Mouse (Mus musculus) limb, embryonic 12.5 days (tissue): Measurements from ENCODE around the gene Ncf1. TPM values are rescaled to one million over a fixed set of nuclear protein-coding genes. Genes with fewer than 3 reads are reported as not detected.
A peak's percentile ranks its signal among the peaks of the same experiment; 100 is the strongest.

Experiments
- ATAC-seq: fragments of 200-750 bp; cut with Nextera tagmentation; 2 replicates; pipeline ENCODE4 v1.8.0; 2017; ENCODE audit warnings: low read depth, moderate TSS enrichment; ENCODE audit not compliant: insufficient number of reproducible peaks, insufficient read depth, low FRiP score, low TSS enrichment
- H3K27ac ChIP-seq: fragments of 300-500 bp; sonication (generic); 2 replicates; pipeline ENCODE4 v1.5.1; 2016; ENCODE audit warnings: mild to moderate bottlenecking, moderate library complexity
- H3K27me3 ChIP-seq: fragments of 300-500 bp; sonication (generic); 2 replicates; pipeline ENCODE4 v1.6.1; 2016; ENCODE audit warnings: mild to moderate bottlenecking, moderate library complexity
- H3K36me3 ChIP-seq: fragments of 300-500 bp; sonication (generic); 2 replicates; pipeline ENCODE4 v1.6.1; 2016; ENCODE audit warnings: mild to moderate bottlenecking, moderate library complexity
- H3K4me1 ChIP-seq: fragments of 300-500 bp; sonication (generic); replicated peaks from 2 replicates; pipeline ENCODE4 v1.6.1; 2016
- H3K4me2 ChIP-seq: fragments of 300-500 bp; sonication (generic); 2 replicates; pipeline ENCODE4 v1.6.1; 2016; ENCODE audit warnings: mild to moderate bottlenecking, moderate library complexity
- H3K4me3 ChIP-seq: fragments of 300-500 bp; sonication (generic); replicated peaks from 2 replicates; pipeline ENCODE4 v1.5.1; 2016; ENCODE audit warnings: mild to moderate bottlenecking
- H3K9ac ChIP-seq: fragments of 300-500 bp; sonication (generic); replicated peaks from 2 replicates; pipeline ENCODE4 v1.6.1; 2016; ENCODE audit warnings: mild to moderate bottlenecking, moderate library complexity
- H3K9me3 ChIP-seq: fragments of 300-500 bp; sonication (generic); 2 replicates; pipeline ENCODE4 v1.6.1; 2016; ENCODE audit warnings: mild to moderate bottlenecking, moderate library complexity
- WGBS: fragments of 180-500 bp; shearing (Covaris S2); methylation state at CpG from one replicate; pipeline ENCODE4 v1.1.7; 2016; 5-methylcytosine and 5-hydroxymethylcytosine counted together
- polyA plus RNA-seq: library from polyadenylated mRNA; unstranded; fragments of >200 nt; fragmentation: Nextera tagmentation; extraction: Ambion mirVana; gene quantifications from 2 replicates; pipeline ENCODE4 v1.2.1, GENCODE M21; 2016

The Ncf1 gene
- polyA plus RNA-seq = 1.9 and 2.4 TPM in 2 replicates

DNA sequence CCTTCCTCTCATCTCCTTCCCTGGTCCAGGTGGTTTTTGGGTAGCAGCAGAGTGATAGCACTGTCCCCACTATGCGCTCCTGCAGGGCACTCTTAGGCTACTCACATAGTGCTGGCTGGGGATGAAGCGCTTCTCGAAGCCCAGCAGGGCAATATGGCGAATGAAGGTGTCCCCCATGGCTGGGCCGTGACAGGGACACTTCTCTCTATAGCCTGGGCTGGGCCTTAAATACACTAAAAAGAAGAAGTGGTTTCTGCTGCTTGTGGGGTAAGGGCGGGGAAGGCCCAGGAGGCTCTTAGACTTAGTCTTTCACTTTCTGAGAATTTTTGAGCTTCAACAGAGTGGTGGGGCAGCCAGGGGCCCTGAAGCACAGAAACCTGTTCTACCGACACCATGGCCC lies at the start of gene Ncf1:
Gene Ncf1, minus strand, starts transcription at position 235 of the 400 bp plus-strand sequence.
- Histone ChIP-seq H3K27ac (no peak within 1 kb of the TSS), H3K27me3 (no peaks in the 10 kb centered on the region), H3K36me3 (no peaks in the 10 kb centered on the region), H3K4me2 (no peak within 1 kb of the TSS), H3K4me1 (peaks cover 37% of the 10 kb centered on the region), H3K4me3 (no peak within 1 kb of the TSS), H3K9me3 (no peaks in the 10 kb centered on the region), H3K9ac (no peak within 1 kb of the TSS)
- 86% methylated on average over 7 of the region's 7 CpGs for WGBS
- ATAC-seq = no peak

DNA sequence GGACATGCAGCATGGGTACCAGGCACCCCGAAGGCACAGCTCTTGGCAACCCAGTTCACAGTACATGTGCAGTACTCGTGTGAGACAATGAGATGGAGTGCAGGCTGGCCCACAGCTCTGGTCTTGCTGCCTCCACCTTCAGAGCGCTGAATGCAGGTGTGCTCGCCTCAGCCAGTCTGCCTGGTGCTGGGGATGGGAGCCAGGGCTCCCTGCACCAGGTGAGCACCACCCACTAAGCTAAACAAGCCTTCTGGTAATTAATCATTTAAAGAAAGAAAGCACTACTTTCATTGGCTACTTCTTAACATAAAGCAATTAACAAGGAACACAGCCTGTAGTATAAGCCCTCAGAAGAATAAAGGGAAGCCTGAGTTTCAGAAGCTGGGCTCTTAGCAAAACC lies 47.7 kb upstream of the Ncf1 start:
- Histone ChIP-seq H3K9ac (no peak overlapping the region), H3K36me3 (peaks cover 96% of the 10 kb centered on the region), H3K4me3 (no peak overlapping the region), H3K4me2 (no peak overlapping the region), H3K27ac (no peak overlapping the region), H3K4me1 (no peaks in the 10 kb centered on the region), H3K9me3 (no peaks in the 10 kb centered on the region), H3K27me3 (no peaks in the 10 kb centered on the region)
- WGBS = 88% methylated on average over 4 of the region's 4 CpGs
- no peak for ATAC-seq

DNA sequence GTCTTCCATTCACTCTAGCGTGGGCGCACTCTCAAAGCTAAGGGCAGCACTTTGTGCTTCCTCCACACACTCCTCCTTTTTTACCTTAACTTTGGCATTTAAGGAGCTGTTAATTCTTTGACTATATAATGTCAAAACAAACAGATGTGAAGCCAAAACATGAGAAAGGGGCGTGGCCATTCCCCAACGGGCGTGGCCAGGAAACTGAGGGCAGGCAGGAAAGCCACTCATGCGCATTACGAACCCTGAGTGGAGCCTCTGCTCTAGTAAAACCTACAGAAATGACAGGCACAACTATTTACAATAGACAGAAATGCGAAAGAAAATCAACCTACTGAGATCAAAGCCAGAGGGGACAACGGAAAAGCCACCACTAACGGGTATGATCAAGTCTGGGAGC lies 46.1 kb upstream of the Ncf1 start:
- Histone ChIP-seq H3K4me2 (no peak overlapping the region), H3K36me3 (peaks cover 97% of the 10 kb centered on the region), H3K4me3 (no peak overlapping the region), H3K27ac (no peak overlapping the region), H3K27me3 (no peaks in the 10 kb centered on the region), H3K4me1 (no peaks in the 10 kb centered on the region), H3K9ac (no peak overlapping the region), H3K9me3 (no peaks in the 10 kb centered on the region)
- ATAC-seq = no peak
- 92% methylated on average over 10 of the region's 10 CpGs for WGBS

- no peak overlapping the region for H3K27ac ChIP-seq
- no peak overlapping the region for H3K9ac ChIP-seq
- no peak overlapping the region for H3K4me2 ChIP-seq
- H3K4me1 ChIP-seq = no peaks in the 10 kb centered on the region
- H3K27me3 ChIP-seq = no peaks in the 10 kb centered on the region
- H3K9me3 ChIP-seq = no peaks in the 10 kb centered on the region
- no peak for ATAC-seq
- WGBS = 88% methylated on average over 11 of the region's 11 CpGs
- H3K36me3 ChIP-seq = peaks cover 97% of the 10 kb centered on the region
- H3K4me3 ChIP-seq = no peak overlapping the region
These were observed 45.6 kb upstream of the Ncf1 start for GRCm38 (mm10) chr5:134275021-134275420.

DNA sequence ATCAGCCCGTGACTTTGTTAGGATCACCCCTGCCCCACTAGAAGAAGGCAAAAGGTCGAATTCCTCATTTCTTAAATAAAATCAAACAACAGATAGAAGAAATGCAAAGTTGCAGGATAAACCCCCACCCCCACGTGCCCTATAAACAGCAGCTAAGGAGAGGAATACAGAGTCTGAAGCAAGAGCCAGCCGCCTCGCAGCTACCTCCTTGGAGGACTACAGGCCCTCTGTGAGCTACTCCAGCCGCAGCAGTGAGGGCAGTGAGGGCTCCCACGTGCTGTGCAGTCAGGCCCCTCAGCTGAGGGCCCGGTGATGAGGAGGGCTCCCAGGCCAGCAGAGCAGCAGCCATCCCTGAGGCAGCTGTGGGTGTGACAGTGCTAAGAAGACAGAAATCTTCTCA lies 44.3 kb upstream of the Ncf1 start:
- H3K9me3 ChIP-seq = no peaks in the 10 kb centered on the region
- ATAC-seq = no peak
- WGBS = 88% methylated on average over 8 of the region's 8 CpGs
- H3K27me3 ChIP-seq = no peaks in the 10 kb centered on the region
- H3K4me3 ChIP-seq = no peak overlapping the region
- H3K9ac ChIP-seq = no peak overlapping the region
- no peak overlapping the region for H3K27ac ChIP-seq
- no peaks in the 10 kb centered on the region for H3K4me1 ChIP-seq
- no peak overlapping the region for H3K4me2 ChIP-seq
- peaks cover 96% of the 10 kb centered on the region for H3K36me3 ChIP-seq

DNA sequence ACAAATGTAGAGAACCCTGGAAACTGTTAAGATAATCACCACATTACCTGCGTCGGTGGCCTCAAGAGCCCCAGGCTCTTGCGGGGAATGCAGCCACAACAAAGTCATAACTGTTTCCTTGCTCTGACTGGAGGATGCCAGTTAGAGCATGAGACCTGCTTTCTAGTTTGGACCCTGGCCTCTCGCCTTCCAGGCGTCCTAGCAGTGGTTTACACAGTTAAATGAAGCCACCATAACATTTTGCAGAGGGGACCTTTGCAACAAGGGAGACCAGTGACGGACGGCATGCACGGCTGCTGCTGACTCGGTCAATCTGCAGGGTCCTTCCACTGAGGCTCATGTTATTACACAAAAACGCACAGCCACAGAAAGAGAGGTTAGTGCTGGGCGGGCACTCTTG lies 43.3 kb upstream of the Ncf1 start:
- Histone ChIP-seq H3K4me3 (no peak overlapping the region), H3K27ac (no peak overlapping the region; the same call in 1 of the 2 replicates), H3K4me2 (no peak overlapping the region), H3K9me3 (no peaks in the 10 kb centered on the region), H3K27me3 (no peaks in the 10 kb centered on the region), H3K36me3 (peaks cover 96% of the 10 kb centered on the region), H3K4me1 (no peaks in the 10 kb centered on the region), H3K9ac (no peak overlapping the region)
- WGBS = 81% methylated on average over 11 of the region's 11 CpGs
- no peak for ATAC-seq

DNA sequence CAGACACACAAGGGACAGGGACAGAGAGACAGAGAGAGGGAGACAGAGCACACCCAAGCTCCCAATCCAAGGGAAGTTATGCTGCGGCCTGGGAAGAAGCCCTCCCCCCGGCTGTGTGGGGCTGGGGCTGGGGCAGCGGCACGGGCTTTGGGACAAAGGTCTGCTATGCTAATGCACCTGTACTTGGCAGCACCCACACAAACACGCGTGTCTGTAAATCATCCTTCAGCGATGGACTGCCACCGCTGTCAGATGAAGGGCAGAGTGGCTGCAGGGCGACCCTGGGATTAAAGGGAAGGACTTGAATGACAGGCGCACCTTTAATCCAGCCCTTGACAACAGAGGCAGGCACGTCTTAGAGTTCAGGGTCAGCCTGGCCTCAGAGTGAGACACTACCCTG lies 42.0 kb upstream of the Ncf1 start:
- Histone ChIP-seq H3K9ac (no peak overlapping the region), H3K36me3 (peaks cover 96% of the 10 kb centered on the region), H3K27ac (no peak overlapping the region), H3K9me3 (no peaks in the 10 kb centered on the region), H3K4me2 (no peak overlapping the region), H3K4me1 (no peaks in the 10 kb centered on the region), H3K4me3 (no peak overlapping the region), H3K27me3 (no peaks in the 10 kb centered on the region)
- no peak for ATAC-seq
- WGBS = 90% methylated on average over 11 of the region's 11 CpGs

DNA sequence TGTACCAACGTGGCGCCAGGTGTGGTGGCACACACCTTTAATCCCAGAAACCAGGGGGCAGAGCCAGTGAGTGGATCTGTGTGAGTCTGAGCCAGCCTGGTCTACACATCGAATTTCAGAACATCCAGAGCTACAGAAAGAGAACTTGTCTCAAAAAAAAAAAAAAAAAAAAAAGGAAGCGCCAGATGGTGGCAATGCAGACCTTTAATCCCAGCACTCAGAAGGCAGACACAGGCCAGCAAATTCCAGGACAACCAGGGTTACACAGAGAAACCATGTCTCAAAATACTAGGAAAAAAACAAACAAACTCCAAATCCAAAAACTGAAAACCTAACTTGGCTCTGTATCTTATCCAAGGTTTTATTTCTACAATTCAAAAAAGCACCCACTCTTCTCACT lies 41.1 kb upstream of the Ncf1 start:
- H3K27ac ChIP-seq = no peak overlapping the region
- H3K9me3 ChIP-seq = no peaks in the 10 kb centered on the region
- no peaks in the 10 kb centered on the region for H3K4me1 ChIP-seq
- no peak overlapping the region for H3K4me3 ChIP-seq
- H3K36me3 ChIP-seq = peaks cover 98% of the 10 kb centered on the region
- H3K4me2 ChIP-seq = no peak overlapping the region
- H3K27me3 ChIP-seq = no peaks in the 10 kb centered on the region
- H3K9ac ChIP-seq = no peak overlapping the region
- no peak for ATAC-seq
- WGBS = 91% methylated on average over 4 of the region's 4 CpGs

DNA sequence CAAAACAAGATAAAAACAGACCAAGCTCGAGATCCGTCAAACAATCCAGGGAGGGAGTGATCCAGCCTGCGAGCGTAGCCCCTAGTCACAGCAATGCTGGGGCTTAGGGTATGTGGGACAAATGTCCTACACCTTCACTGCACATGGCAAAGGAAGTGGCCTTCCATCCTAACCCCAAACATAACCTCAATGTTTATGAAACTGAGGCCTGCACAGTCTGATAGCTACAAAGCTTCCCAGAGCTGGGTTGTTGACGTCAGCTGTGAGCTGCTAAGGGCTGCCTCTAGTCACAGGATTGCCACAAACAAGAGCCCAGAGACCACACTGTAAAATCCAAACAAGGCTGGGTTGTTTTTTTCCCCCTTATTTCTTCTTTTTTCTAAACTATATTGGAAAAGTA lies 40.3 kb upstream of the Ncf1 start:
- Histone ChIP-seq H3K27me3 (no peaks in the 10 kb centered on the region), H3K9me3 (no peaks in the 10 kb centered on the region), H3K27ac (no peak overlapping the region), H3K4me3 (no peak overlapping the region), H3K9ac (no peak overlapping the region), H3K36me3 (peaks cover 98% of the 10 kb centered on the region), H3K4me1 (no peaks in the 10 kb centered on the region), H3K4me2 (no peak overlapping the region)
- 89% methylated on average over 5 of the region's 5 CpGs for WGBS
- no peak for ATAC-seq

DNA sequence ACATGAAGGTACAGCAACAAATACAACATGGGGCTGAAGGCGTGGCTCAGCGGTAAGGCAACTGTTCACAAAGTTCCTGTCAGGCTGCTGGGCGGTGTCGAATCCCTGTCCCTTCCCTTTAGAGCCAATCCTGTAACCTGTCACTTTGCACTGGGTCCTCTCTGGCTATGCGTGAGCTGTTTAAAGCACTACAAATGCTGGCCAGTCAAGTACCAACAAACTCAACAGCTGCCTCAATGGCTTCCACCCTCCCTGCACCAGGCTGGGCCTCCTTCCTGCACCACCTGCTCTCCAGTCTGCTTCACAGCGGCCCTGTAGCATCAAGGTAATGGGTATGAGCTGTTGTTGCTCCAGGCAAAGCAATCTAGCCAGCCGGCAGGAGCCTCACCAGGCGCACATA lies 39.3 kb upstream of the Ncf1 start:
- ATAC-seq = no peak
- H3K9me3 ChIP-seq = no peaks in the 10 kb centered on the region
- H3K4me3 ChIP-seq = no peak overlapping the region
- no peaks in the 10 kb centered on the region for H3K4me1 ChIP-seq
- no peaks in the 10 kb centered on the region for H3K27me3 ChIP-seq
- H3K9ac ChIP-seq = no peak overlapping the region
- WGBS = 94% methylated on average over 8 of the region's 8 CpGs
- no peak overlapping the region for H3K4me2 ChIP-seq
- H3K36me3 ChIP-seq = peaks cover 98% of the 10 kb centered on the region
- H3K27ac ChIP-seq = no peak overlapping the region

DNA sequence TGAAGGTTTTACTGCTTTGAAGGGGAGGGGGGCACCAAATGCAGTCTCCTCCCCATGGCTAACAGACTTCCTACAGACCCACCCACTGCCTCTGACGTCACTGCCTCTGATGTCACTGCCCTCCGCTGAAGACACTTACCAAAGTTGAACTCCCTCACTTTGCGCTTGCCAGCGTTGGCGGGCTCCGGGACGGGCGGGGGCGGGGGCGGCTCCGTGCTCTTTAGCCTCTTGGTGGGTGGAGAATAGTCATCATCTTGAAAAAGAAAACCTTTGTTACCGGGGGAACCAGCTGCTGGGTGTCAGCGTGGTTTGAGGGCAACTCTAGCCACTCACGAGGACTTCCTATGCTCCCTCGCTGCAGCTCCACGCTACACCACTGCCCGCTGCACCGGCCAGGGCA lies 37.0 kb upstream of the Ncf1 start:
- no peak for ATAC-seq
- peak overlapping the region; percentile 29; the same call in 1 of the 2 replicates for H3K27ac ChIP-seq

DNA sequence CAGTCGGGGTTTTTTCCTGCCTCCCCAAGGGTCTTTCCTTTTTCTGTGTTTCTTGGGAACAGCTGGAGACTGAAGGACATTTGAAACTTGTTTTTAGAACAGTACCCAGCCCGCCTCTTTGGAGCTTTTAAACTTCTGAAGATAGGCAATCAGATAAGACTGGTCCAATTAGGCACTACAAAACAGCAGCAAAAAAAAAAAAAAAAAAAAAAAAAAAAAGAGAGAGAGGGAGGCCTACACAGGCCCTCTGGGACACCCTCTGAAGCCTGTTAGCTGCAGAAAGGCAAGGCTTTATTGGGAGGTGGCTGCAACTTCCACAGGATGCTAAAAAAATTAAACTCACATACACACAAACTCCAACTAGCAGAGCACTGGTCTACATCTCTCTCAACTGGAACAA lies 36.5 kb upstream of the Ncf1 start:
- 80% methylated on average over 2 of the region's 2 CpGs for WGBS
- no peaks in the 10 kb centered on the region for H3K9me3 ChIP-seq
- no peak overlapping the region for H3K4me2 ChIP-seq
- H3K9ac ChIP-seq = no peak overlapping the region
- ATAC-seq = no peak
- H3K4me3 ChIP-seq = no peak overlapping the region
- H3K4me1 ChIP-seq = no peaks in the 10 kb centered on the region
- H3K27me3 ChIP-seq = no peaks in the 10 kb centered on the region
- peaks cover 98% of the 10 kb centered on the region for H3K36me3 ChIP-seq
- H3K27ac ChIP-seq = no peak overlapping the region

More for the DNA sequence above, 37.0 kb upstream of the Ncf1 start:
- Histone ChIP-seq H3K4me2 (no peak overlapping the region), H3K9me3 (no peaks in the 10 kb centered on the region), H3K4me1 (no peaks in the 10 kb centered on the region), H3K9ac (no peak overlapping the region), H3K4me3 (no peak overlapping the region), H3K27me3 (no peaks in the 10 kb centered on the region), H3K36me3 (peaks cover 98% of the 10 kb centered on the region)
- WGBS = 90% methylated on average over 18 of the region's 18 CpGs
